Mouse (Mus musculus) adrenal gland, postnatal 4 days (tissue): ENCODE measurements around the gene Atg10. TPM values are rescaled to one million over a fixed set of nuclear protein-coding genes. Genes with fewer than 3 reads are reported as not detected.

Experiments used
- DNase-seq, 2 experiments: peaks; one replicate each; pipeline ENCODE4 v3.0.0; 2021 to 2022; ENCODE audit warnings: low spot score in 2 of 2, mixed read lengths in 2 of 2
- total RNA-seq, 2 experiments: library from RNA; stranded (reverse); gene quantifications; 2 replicates each; pipeline ENCODE4 v1.2.3; 2021

Atg10 gene
- total RNA-seq, 2 experiments from 2014 or later: 22.4 to 23.4 TPM

GRCm38 (mm10) chr13:91038034-91038433, 185.7 kb downstream of the Atg10 start:
- DNase-seq: no peak

DNA sequence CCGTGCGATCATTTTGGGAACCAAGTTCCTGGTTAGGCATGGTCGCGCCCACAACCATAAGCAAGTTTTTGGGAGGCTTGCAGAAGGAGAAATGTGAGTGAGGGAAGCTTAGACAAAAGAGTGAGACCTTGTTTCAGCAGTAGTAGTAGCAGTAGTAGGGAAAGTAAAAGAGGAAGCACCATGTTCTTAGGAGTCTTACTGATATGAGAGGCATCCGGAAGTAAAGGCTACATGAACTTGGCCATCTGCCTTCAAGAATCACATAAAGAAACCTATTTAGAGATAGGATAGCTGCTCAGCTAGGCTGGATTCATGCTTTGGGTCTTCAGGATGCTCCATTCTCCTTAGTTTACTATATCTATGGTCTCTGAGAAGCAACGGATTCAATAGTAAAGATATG, 186.4 kb downstream of the Atg10 start:
- no peak for DNase-seq

DNA sequence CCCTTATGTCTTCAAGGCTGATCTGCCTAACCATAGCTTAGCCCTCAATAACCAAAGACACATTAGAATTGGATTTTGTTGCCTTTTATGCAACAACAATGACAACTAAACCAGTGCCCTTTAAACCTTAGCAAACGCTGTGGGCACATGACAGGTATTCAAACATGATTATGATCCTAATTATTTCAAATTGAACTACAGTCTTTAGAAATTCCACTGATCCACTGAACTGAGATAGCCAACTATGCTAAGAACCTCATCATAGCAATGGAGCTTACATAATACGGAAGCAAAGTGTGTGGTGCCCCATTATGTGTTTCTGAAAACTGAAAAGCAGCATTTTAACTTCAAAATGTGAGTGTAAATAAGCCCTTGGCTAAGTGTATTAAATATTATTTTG, 191.9 kb downstream of the Atg10 start:
- DNase-seq: no peak

DNA sequence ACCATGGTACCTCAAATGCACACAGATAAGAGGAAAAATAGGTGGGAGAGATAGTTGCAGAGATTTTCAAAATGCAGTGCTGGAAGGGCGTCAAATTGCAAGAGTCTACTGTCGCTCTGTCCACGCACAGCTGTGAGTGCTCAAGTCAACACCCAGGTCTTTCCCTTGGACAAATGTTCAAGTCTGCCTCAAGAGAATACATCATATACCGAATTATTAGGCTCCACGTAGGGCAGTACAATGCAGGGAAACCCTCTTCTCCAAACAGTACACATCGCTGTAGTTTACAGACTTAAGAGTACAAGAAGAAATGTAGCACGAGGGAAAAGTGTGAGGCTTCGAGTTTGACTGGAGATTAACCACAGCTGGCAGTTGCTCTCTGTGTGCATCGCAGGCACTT, 200.3 kb downstream of the Atg10 start:
- DNase-seq: no peak

GRCm38 (mm10) chr13:91011851-91012250, 211.9 kb downstream of the Atg10 start:
- DNase-seq: no peak

GRCm38 (mm10) chr13:90995034-90995629, 228.6 kb downstream of the Atg10 start:
- no peak for DNase-seq

DNA sequence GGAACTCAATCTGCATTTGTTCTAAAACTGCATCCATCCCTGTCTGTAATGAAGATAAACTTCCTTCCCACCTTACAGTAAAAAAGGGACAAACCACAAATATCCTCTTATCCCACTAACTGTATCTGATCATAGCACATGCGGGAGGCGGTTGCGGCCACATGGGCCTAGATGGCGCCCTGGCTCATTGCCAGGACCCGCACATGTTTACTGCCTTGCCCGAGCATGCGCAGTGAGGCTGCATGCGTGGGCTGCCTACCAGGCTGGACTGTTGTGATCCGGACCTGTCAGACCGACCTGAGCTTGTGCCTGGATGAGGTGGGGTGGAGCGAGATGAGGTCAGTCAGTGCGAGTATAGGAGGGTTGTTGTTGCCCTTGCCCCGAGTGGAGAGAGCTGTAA, 230.2 kb downstream of the Atg10 start:
- no peak for DNase-seq

DNA sequence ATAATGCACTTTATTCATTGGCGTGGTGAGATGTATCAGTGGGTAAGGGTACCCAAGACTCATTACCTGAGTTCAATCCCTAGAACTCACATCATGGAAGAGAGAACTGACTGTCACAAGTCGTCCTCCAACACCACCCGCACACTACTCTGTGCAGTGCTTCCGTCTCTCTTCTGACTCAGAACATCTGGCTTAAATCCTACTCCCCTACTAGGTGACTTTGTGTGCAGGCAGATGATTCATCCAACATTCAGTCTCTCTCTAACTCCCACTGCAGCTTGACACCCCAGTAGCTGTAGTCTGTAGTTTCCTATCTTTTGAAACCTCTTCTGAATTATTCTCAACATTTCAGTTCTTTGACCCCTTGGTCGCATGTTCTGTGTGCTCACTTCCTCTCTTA, 230.8 kb downstream of the Atg10 start:
- no peak for DNase-seq

DNA sequence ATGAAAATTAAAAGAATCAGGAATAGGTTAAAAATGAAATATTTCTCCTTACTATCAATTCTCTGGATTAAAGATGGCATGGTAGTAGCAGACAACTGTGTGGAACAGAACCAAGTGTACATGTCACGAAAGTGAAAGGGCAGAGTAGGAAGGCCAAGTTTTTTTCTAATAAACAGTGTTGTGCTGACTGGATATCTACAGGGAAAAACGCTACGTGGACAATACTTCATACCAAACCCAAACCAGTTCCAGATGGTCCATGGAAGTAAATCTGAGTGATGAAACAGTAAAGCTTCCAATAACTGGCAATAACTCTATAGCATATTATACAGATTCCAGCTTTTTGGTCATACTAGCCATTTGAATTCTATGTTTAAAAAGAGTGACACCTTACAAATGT, 235.5 kb downstream of the Atg10 start:
- DNase-seq: no peak

DNA sequence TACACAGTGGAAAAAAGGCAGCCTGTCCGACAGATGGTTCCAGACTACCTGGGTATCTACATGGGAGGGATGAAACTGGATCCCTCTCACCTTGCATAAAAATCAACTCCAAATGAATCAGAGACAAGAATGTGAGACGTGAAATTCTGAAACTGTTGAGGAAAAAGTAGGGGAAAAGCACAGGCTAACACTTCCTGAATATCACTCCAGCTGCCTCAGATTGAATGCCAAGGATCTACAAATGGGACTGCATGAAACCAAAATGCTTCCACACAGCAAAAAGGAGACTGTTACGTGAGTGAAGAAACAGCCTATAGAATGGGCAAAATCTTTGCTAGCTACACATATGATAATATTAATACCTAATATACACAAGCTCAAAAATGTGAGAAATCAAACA, 238.4 kb downstream of the Atg10 start:
- no peak for DNase-seq

DNA sequence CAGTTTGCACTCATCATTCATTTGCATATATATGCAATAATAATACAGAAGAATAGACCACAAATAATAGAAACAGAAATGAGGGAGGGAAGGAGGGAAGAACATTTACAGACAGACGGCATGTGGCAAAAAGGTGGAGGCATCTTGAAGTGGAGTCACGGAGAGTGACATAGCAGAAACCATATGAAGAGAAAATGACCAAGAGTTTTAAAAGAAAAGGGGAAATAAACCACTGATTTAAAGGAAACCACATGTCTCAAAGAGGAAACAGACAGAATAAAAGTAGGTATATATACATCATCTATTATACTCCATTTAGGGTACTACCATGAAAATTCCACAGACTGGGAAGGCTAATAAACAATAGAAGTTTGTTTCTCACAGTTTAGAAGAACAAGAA, 239.7 kb downstream of the Atg10 start:
- no peak for DNase-seq

DNA sequence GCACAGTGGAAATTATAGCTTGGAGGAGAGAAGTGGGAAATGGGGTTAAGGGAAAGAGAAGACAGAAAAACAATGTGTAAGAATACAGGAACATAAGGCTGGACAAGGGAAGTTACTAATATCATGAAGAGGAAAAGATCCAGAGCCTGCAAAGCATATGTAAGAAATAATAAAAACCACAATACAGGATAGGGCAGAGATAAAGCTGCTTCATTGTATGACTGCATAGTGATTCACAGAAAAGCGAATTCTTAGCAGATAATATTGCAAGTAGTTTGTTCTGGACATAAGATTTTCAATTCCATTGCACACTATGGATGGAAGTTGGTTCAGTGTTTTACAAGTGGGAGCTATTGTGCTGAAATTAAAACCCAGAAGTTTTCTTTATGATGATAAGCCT, 242.0 kb downstream of the Atg10 start:
- no peak for DNase-seq

DNA sequence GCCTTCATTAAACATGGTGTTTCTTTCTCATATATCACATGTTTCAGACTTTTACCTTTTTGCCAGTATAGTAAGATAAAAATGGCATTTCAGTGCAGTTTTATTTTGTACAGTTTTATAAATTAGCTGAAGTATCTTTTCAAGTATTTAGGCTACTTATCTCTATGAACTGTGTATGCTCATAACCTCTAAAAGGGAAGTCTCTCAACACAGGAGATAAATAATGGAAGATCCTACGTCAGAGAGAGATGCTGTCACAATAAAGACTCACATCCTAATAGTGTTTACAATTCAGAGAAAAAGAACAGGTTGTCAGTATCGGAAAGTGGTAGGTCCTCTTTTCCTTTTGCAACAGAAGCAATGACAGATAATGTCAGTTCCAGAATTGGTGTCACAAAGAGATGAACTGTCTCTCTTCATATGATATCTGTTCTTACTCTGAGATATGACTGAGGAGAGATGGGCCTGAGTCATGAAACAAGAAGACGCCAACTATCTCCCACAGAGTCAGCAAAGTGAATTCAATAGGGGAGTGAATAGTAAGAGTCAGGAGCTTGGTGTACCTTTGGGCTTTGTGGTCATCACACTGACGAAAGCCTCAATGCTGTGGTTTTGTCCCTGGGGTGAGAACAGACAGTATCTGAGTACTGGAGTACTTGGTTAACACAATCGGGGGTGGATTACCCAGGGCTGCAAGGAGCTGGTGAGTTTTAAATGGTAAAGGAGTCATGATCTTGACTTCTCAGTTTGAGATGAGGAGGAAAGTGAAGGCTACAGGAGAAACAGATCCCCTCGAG, 242.7 kb downstream of the Atg10 start:
- no peak for DNase-seq

DNA sequence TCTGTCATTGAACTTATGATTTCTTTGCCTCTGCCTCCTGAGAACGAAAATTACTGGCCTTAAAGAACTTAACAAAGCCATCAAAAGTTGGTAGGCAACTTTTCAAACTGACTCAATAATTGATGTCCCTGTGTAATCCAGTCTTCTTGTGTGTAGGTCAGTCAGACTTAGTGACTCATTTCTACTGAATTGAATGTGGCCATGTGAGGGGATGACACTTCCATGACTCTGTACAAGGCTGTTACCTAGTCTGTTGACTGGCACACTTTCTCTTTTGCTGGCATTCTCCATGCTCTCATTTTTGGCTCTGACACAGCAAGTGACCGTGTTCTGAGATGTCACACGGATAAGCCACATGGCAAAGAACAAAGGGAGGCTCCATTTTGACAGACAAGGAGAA, 246.7 kb downstream of the Atg10 start:
- DNase-seq: no peak

- DNase-seq: no peak
Observed at GRCm38 (mm10) chr13:90973409-90973808, 250.4 kb downstream of the Atg10 start.

DNA sequence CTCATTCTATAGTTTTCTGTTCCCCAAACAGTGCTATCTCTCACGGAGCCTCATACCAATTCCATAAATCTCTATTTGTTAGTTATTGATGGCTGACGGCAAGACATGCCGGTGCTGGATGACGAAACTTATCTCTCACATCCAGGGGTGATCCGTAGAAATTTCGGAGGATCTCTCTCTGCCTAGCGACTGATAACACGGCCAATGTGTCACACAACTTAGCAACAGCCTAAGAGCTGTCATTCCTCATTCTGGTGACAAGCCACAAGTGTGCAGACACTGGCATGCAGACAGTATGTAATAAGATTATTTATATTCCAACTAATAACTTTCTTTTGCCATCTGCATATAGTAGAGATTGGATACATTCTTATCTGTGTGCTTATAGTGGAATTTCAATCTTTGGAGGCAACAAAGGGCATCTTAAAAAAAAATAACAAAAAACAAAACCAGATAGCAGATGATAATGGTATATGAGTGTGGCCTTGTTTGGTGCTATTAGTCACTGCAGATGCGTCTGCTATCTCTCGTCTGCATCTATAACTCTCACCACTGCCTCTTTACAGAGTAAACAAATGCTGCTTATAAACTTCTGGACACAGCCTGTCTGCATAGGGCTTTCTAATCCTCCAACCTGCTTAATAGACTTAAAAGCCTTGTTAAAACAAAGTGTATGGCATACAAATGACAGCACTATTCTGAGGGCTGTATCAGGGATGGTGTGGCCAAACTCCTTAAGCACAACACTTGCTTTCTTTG, 253.3 kb downstream of the Atg10 start:
- no peak for DNase-seq

DNA sequence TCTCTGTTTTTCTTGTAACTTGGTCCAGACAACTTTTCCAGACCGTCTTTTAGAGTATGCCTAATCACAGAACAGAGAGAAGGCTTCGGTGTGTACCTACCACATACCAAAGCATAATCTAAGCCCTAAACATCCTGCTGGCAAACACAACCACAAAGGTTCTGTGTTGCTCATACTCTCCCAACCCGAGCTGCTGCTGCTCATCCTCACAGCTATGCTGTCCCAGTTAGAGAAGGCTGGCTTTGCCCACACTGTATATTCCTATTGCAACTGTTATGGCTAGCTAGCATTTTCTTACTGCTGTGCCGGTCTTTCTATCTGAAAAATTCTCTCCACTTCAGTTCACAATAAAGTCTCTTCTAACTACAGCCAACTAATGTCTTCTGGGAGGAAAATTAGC, 254.8 kb downstream of the Atg10 start:
- DNase-seq: no peak

DNA sequence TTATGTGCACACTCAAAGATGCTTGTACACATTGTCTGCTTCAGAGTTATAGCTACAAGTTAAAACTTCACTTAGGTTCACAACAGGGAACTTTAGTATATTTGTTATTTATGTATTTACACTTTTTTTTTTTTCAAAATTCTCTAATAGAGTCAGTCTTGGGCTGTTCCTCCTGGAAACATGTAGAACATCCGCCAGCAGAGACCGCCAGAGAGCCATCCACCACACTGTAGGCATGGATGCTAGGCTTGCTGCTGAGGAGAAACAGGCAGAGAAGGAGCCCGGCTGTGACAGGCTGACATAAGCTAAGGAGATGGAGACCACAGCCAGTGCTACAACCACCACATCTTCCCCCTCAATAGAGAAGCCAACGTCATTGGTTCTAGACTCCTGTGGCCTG, 256.3 kb downstream of the Atg10 start:
- peak; percentile 26 to 50 for DNase-seq

GRCm38 (mm10) chr13:90965996-90966395, 257.8 kb downstream of the Atg10 start:
- no peak for DNase-seq

DNA sequence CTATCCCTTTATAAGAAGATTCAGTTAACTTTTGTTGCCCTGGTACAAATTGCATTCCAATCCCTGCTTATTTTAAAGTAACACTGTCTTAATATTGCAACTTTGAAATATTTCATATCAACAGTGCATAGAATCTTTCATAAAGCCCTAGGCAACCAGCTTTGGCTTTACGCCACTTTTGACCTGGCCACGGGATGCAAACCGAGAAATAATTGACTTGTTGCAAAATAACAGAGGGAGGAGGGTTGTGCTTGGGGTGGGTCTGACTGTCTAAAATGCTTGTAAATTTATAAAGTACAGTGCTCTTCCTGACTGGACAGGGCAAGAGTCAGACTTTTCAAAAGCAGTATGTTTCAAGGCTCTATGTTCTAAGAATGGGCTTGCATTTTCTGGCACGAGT, 259.3 kb downstream of the Atg10 start:
- DNase-seq: no peak

DNA sequence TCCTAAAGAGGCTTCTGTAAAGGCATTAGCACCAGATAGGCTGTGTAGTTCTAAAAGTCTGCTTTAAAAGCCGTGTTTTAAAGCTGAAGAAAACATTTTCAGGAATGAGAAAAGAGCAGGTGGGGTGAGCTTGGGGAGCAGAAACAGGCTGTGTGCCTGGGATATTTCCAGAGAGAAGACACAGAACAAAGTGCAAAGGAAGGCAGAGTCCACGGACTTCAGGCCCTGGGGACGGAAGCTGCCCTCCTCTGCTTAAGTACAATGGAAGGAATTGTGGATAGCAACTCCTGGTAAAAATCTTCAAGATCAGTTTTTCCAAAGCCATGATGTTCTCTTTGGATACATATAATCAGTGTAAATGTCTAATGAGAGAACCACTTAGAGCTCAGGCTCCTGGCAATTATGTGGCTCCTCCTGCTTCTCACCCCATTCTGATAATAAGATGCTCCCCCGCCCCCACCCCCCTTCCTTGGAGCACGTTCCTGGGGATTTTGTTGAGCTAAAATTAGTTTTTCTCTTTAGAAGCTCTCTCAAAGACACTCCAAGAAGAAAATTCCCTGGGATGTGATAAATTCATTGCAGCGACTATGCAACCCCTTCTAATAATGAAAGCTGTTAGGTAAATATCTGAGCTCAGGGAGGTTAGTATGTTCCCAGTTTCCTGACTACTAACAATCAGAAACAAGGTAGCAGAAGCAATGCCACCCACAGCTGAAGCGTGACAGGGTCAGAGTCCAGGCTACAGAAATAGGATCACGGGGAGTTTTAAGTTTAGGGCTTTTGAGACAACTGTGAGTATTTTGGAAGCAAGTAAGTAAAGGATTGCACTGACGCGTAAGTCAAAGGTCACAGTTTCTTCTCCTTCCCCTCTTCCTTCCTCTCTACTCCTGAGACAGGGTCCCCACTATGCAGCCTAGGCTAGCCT, 260.7 kb downstream of the Atg10 start:
- DNase-seq: no peak
